Mouse (Mus musculus) midbrain, embryonic 15.5 days (tissue): ENCODE results near the gene Trim41. TPM values are rescaled to one million over a fixed set of nuclear protein-coding genes. Genes with fewer than 3 reads are reported as not detected.

Experiments
- ATAC-seq: fragments of 200-750 bp; cut with Nextera tagmentation; replicated peaks from 2 replicates; pipeline ENCODE4 v1.8.0; 2017; ENCODE audit warnings: moderate TSS enrichment
- H3K27ac ChIP-seq: fragments of 300-500 bp; sonication (generic); 2 replicates; pipeline ENCODE4 v1.5.1; 2015; ENCODE audit warnings: mild to moderate bottlenecking, inconsistent platforms
- H3K27me3 ChIP-seq: fragments of 300-500 bp; sonication (generic); replicated peaks from 2 replicates; pipeline ENCODE4 v1.6.1; 2015; ENCODE audit warnings: inconsistent platforms
- H3K36me3 ChIP-seq: fragments of 300-500 bp; sonication (generic); replicated peaks from 2 replicates; pipeline ENCODE4 v1.6.1; 2015; ENCODE audit warnings: inconsistent platforms
- H3K4me1 ChIP-seq: fragments of 300-500 bp; sonication (generic); 2 replicates; pipeline ENCODE4 v1.6.1; 2015; ENCODE audit warnings: inconsistent platforms
- H3K4me2 ChIP-seq: fragments of 300-500 bp; sonication (generic); 2 replicates; pipeline ENCODE4 v1.6.1; 2015; ENCODE audit warnings: inconsistent platforms, mild to moderate bottlenecking, moderate library complexity
- H3K4me3 ChIP-seq: fragments of 300-500 bp; sonication (generic); 2 replicates; pipeline ENCODE4 v1.5.1; 2015; ENCODE audit warnings: mild to moderate bottlenecking, inconsistent platforms
- H3K9ac ChIP-seq: fragments of 300-500 bp; sonication (generic); 2 replicates; pipeline ENCODE4 v1.6.1; 2015; ENCODE audit warnings: mild to moderate bottlenecking, inconsistent platforms
- H3K9me3 ChIP-seq: fragments of 300-500 bp; sonication (generic); 2 replicates; pipeline ENCODE4 v1.6.1; 2016; ENCODE audit warnings: inconsistent platforms
- WGBS: fragments of 180-500 bp; shearing (Covaris S2); methylation state at CpG from one replicate; pipeline ENCODE4 v1.1.7; 2015; ENCODE audit warnings: mixed read lengths; 5-methylcytosine and 5-hydroxymethylcytosine counted together
- polyA plus RNA-seq: library from polyadenylated mRNA; unstranded; fragments of >200 nt; fragmentation: Nextera tagmentation; extraction: Ambion mirVana; gene quantifications from 2 replicates; pipeline ENCODE4 v1.2.1, GENCODE M21; 2015

Gene Trim41
- polyA plus RNA-seq, 1 experiment from 2014 or later, result 7.3 TPM

DNA sequence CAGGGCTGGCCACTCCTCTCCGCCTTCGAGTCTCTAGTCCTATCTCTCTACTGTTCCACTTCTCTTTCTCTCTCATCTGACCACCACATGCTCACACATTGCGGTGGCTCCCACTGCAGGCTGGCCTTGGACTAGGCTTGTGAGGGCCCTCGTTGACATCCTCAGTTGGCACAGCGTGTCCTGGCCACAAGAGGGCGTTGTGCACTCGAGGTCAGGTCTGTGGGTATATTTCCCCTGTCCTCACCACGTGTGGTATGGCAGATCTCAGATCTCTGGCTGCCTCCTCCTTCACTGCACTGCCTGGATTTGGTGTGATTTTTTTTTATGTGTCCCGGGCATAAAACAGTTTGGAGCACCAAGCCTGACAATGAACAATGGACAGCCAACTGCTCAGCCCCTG is 40.5 kb downstream of the Trim41 start:
- ATAC-seq, result no peak
- no peaks in the 10 kb centered on the region for H3K27me3 ChIP-seq
- H3K4me1 ChIP-seq, result peaks cover 5% of the 10 kb centered on the region
- H3K36me3 ChIP-seq, result no peaks in the 10 kb centered on the region
- no peaks in the 10 kb centered on the region for H3K9me3 ChIP-seq
- 41% methylated on average over 9 of the region's 9 CpGs for WGBS
- H3K4me3 ChIP-seq, result no peak overlapping the region
- no peak overlapping the region for H3K27ac ChIP-seq
- H3K9ac ChIP-seq, result no peak overlapping the region
- no peak overlapping the region for H3K4me2 ChIP-seq

DNA sequence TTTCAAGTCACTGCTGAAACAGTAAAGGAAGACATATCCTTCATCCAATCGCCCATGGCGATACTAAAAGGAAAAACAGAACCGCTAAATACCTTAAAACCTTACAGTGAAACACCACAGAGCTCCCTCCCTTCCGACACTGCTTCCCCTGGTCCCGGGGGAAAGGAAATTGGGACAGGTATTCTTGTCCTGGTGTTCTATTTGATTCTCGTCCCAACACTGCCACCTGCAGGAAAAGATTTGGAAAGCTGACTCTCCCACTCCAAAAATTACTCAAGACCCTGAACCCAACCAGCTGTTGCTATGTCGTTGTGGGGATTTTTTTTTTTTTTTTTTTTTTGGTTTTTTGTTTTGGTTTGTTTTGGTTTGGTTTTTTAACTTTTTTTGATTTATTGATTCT is 41.7 kb downstream of the Trim41 start:
- Histone ChIP-seq H3K36me3 (no peaks in the 10 kb centered on the region), H3K4me2 (peak overlapping the region; percentile 41), H3K27me3 (no peaks in the 10 kb centered on the region), H3K9me3 (no peaks in the 10 kb centered on the region), H3K4me3 (no peak overlapping the region), H3K4me1 (peaks cover 5% of the 10 kb centered on the region), H3K27ac (no peak overlapping the region), H3K9ac (no peak overlapping the region)
- peak; percentile 59 for ATAC-seq
- 3% methylated on average over 7 of the region's 7 CpGs for WGBS

DNA sequence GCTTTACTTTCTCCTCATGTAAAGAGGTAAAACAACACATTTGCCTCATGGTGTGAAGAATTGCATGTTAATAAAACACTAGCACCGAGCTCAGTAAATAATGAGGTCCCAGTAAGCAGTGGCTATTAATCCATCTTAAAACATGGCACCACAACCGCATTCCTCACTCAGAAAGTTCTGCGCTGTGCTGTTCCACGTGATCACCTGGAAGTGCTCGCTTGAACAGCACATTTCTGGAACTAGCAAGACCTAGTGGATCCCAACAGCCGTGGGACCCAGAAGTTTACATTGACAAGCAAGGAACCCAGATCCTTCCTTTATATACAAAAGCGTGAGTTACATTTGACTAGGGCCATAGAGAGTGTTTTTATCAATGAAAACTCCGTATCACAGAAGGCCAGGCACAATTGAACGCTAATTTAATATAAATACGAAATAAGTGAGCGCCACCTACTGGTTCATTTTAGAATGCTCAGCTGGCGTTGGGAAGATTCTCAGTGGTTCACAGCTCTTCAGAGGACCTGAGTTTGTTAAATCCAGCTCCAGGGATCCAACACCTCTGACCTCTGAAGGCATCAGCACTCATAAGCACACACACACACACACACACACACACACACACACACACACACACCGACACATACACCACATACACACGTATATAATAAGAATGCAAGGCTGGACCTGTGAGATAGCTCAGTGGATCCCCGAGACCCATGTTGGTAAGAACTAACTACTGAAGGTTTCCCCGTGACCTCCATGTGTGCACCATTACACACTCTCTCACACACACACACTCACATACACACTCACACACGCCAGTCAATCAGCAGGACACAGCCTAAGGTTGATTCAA is 42.5 kb downstream of the Trim41 start:
- 36% methylated on average over 17 of the region's 17 CpGs for WGBS

DNA sequence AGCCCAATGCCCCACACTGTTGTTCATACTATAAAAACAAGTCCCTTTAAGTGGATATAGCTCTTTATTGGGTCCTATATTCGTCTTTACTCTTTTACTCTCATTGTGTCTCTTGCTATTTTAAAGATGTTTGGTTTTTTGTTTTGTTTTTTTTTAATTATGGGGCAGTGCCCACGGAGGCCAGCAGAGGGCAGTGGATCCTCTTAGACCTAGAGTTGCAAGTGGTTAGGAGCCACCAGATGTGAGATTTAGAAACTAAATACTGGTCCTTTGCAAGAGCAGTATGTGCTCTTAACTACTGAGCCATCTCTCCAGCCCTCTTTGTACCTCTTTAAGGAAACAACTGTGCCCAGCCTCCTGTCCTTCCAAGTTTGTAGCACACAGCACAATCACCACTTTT is 45.5 kb downstream of the Trim41 start:
- H3K4me3 ChIP-seq, result no peak overlapping the region
- H3K27me3 ChIP-seq, result no peaks in the 10 kb centered on the region
- no peak overlapping the region for H3K27ac ChIP-seq
- 14% methylated on average over 2 of the region's 2 CpGs for WGBS
- no peaks in the 10 kb centered on the region for H3K9me3 ChIP-seq
- no peak overlapping the region for H3K9ac ChIP-seq
- H3K36me3 ChIP-seq, result no peaks in the 10 kb centered on the region
- peaks cover 5% of the 10 kb centered on the region for H3K4me1 ChIP-seq
- ATAC-seq, result no peak
- no peak overlapping the region for H3K4me2 ChIP-seq

More for the DNA sequence above, 42.5 kb downstream of the Trim41 start:
- ATAC-seq, result peak; percentile 58
- Histone ChIP-seq H3K27me3 (no peaks in the 10 kb centered on the region), H3K36me3 (no peaks in the 10 kb centered on the region), H3K4me3 (0 out of 2 replicates have a peak overlapping the region, but pooled peaks have one; percentile 13), H3K27ac (no peak overlapping the region), H3K9ac (no peak overlapping the region), H3K4me2 (peak overlapping the region; percentile 39), H3K4me1 (peaks cover 5% of the 10 kb centered on the region), H3K9me3 (no peaks in the 10 kb centered on the region)

DNA sequence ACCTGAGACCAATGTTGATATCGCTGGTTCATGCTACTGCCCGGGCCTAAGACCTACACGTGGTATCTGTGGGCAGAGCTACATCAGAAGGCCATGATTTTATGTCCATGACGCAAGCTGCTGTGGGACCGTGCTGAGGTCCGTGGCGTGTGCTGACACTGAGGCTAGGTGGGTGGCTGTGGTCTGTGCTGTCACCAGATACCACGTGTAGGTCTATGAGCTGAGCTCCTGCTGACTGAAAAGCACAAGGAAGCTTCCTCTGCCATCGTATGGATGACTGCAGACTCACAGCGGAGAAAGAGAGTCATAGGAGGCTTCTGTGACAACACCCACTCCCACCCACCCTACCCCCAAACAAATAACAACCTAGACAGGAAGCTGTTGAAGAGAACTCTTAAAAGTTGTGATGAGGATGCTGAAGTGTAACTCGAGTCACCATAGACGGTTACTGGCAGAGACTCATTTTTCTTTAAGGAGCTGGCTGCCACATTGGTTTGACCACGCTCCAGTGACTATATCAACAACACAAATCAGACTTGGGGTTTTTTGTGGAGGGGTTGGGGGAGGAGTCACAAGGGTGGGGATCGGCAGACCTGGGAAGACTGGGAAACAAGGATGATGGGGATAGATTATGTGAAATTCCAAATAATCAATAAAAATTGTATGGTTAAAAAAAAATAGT is 49.8 kb downstream of the Trim41 start:
- no peaks in the 10 kb centered on the region for H3K4me1 ChIP-seq
- H3K4me3 ChIP-seq, result no peak overlapping the region
- no peak overlapping the region for H3K4me2 ChIP-seq
- H3K36me3 ChIP-seq, result no peaks in the 10 kb centered on the region
- H3K9ac ChIP-seq, result no peak overlapping the region
- no peaks in the 10 kb centered on the region for H3K9me3 ChIP-seq
- WGBS, result 89% methylated on average over 14 of the region's 14 CpGs
- H3K27ac ChIP-seq, result no peak overlapping the region
- no peaks in the 10 kb centered on the region for H3K27me3 ChIP-seq
- ATAC-seq, result no peak

DNA sequence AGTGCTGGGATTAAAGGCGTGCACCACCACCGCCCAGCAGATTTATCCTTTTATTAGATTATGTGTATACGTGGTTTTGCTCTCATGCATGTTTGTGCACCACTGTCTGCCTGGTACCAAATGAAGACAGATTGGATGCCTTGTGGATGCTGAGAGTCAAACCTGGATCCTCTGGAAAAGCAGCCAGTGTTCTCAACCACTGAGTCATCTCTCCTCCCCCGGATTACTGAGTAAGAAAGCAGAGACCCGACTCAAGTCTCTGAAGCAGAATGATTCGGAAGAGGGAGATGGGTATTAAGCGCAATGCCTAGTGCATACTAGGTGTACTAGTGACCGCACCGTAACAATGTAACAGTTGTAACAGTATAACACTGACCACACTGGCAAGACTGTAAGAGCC is 53.0 kb downstream of the Trim41 start:
- 95% methylated on average over 9 of the region's 9 CpGs for WGBS
- H3K36me3 ChIP-seq, result no peaks in the 10 kb centered on the region
- no peak for ATAC-seq

DNA sequence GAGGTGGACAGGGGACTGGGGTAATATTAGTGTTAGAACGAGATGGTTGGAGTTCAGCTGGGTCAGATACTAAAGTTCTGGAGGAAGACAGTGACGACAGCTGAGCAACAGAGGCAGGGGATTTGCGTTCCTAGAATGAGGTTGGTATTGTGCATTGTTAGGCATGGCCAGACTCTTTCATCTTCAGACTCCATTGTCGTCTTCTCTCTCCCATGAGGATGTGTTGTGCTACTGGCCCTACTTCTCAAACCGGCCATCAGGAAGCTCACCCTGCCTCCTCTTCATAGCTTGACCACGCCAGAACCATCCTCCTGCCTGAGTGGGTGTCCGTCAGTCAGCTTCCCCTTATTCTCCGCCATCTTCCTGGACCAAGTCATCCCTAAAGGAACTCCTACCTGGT is 58.1 kb downstream of the Trim41 start:
- Histone ChIP-seq H3K36me3 (no peaks in the 10 kb centered on the region), H3K27me3 (no peaks in the 10 kb centered on the region), H3K27ac (no peak overlapping the region), H3K4me1 (no peaks in the 10 kb centered on the region), H3K4me3 (no peak overlapping the region), H3K9ac (no peak overlapping the region), H3K9me3 (no peaks in the 10 kb centered on the region), H3K4me2 (no peak overlapping the region)
- 88% methylated on average over 8 of the region's 8 CpGs for WGBS
- no peak for ATAC-seq

More for the DNA sequence above, 53.0 kb downstream of the Trim41 start:
- Histone ChIP-seq H3K4me2 (no peak overlapping the region), H3K9ac (no peak overlapping the region), H3K27me3 (no peaks in the 10 kb centered on the region), H3K4me3 (no peak overlapping the region), H3K9me3 (no peaks in the 10 kb centered on the region), H3K27ac (no peak overlapping the region), H3K4me1 (no peaks in the 10 kb centered on the region)

Other genes starting within 250 kb of the Trim41 start
- 365 and 382 TPM in 2 replicates for gene Rack1, start 17.0 kb downstream of the Trim41 start, polyA plus RNA-seq
- gene Trim7, start 8.8 kb upstream of the Trim41 start, polyA plus RNA-seq, result 2.3 and 2.6 TPM in 2 replicates
- gene Gm12184, start 9.3 kb upstream of the Trim41 start, polyA plus RNA-seq, result 2.6 and 4.0 TPM in 2 replicates
- 2.3 and 4.6 TPM in 2 replicates for gene Irgm1, start 54.3 kb upstream of the Trim41 start, polyA plus RNA-seq
- 0.05 and 0.45 TPM in 2 replicates for gene Gm5431, start 84.9 kb upstream of the Trim41 start, polyA plus RNA-seq
- 1.3 and 1.8 TPM in 2 replicates for gene Psme2b, start 128.8 kb upstream of the Trim41 start, polyA plus RNA-seq
- not detected in 2 replicates for gene Olfr56, start 161.5 kb upstream of the Trim41 start, polyA plus RNA-seq
- gene 9930111J21Rik1, start 162.0 kb upstream of the Trim41 start, polyA plus RNA-seq, result 0.33 and 0.37 TPM in 2 replicates
- gene Gm12185, start 174.9 kb upstream of the Trim41 start, polyA plus RNA-seq, result not detected in 2 replicates
- not detected in 2 replicates for gene Tgtp1, start 176.8 kb upstream of the Trim41 start, polyA plus RNA-seq
- 0.37 and 0.38 TPM in 2 replicates for gene 9930111J21Rik2, start 233.9 kb upstream of the Trim41 start, polyA plus RNA-seq
- gene Tgtp2, start 246.9 kb upstream of the Trim41 start, polyA plus RNA-seq, result 0.68 TPM in 1 of 2 replicates, not detected in the other